Mouse (Mus musculus): ENCODE measurements at regions not wholly inside any gene's neighbourhood (a gene's known extent, or its start where the extent isn't known, plus 50 kb on each side); places are given as distances from the start of the nearest gene placed in this dataset.

GRCm38 (mm10) chr9:31604497-31605090 lies 140.3 kb upstream of the Tmem45b start:
- no peak for TF ChIP-seq CTCF (IDR thresholded peaks at IDR 0.05; ENCODE audit: low read depth, low read length)
- no peak for TF ChIP-seq GATA2 (IDR thresholded peaks at IDR 0.05; ENCODE audit: borderline replicate concordance, low read depth, low read length)
- no peak for TF ChIP-seq TAL1 (conservative IDR thresholded peaks at IDR 0.05; ENCODE audit: low read depth, low read length)
- no peak for TF ChIP-seq POLR2AphosphoS5 (IDR thresholded peaks at IDR 0.05; ENCODE audit: insufficient replicate concordance, low read depth, low read length)
- TF ChIP-seq GATA1 (IDR thresholded peaks at IDR 0.05; ENCODE audit: borderline replicate concordance, low read length), result no peak

Measured in G1E (cell line).